ENCODE assay signal across 8 mouse cellular contexts in the genomic region with DNA sequence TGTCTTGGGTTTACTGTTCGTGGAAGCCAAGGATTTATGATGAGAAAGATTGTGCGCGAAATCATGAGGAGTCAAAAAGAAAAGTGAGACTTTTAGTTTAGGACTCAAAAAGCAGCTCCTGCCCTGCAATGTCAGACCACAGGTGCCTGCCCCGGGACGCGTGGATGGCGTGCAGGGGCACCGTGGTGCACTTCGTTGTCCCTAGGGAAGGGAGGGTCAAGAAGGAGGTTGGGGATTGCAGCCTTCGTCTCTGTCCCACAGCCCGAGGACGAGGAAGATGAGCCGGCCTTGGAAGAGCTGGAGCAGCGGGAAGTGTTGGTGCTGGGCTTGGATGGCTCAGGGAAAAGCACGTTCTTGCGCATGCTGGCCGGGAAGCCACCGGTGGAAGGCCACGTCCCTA. TPM values are rescaled to one million over a fixed set of nuclear protein-coding genes. Genes with fewer than 3 reads are reported as not detected.
DNase-seq lines count a peak whose midpoint lies in the region; ATAC-seq and TF ChIP-seq lines count a peak whose summit lies in the region.

No protein-coding gene starts in this region.

- H3K9ac ChIP-seq in liver, adult 2 months (ENCODE audit: low read depth, low read length): peak overlapping the region; percentile 87
- peak overlapping the region; percentile 93 for H3K9ac ChIP-seq in embryonic facial prominence, embryonic 11.5 days (replicated peaks; ENCODE audit: low read length)
- peak overlapping the region; percentile 98 for H3K9ac ChIP-seq in hindbrain, embryonic 13.5 days
- H3K9ac ChIP-seq in midbrain, embryonic 14.5 days (replicated peaks; ENCODE audit: low read length): peak overlapping the region; percentile 82

- no peaks in the 10 kb centered on the region for H3K79me2 ChIP-seq in liver, adult 2 months (ENCODE audit: control insufficient read depth, insufficient read depth, low read length)

- ATAC-seq in embryonic facial prominence, embryonic 11.5 days (replicated peaks; ENCODE audit: insufficient number of reproducible peaks, low FRiP score, low TSS enrichment, low read depth): no peak
- 0 out of 2 replicates have a peak, but pooled peaks have one; percentile 26 for ATAC-seq in hindbrain, embryonic 13.5 days (ENCODE audit: low FRiP score)
- peak; percentile 24; the same call in 1 of the 2 replicates for ATAC-seq in midbrain, embryonic 14.5 days (ENCODE audit: low FRiP score, low TSS enrichment)

- H3K4me1 ChIP-seq in liver, adult 2 months (ENCODE audit: control insufficient read depth, insufficient read depth, low read length): peaks cover 7% of the 10 kb centered on the region
- H3K4me1 ChIP-seq in embryonic facial prominence, embryonic 11.5 days (ENCODE audit: control insufficient read depth, insufficient read depth, low read length): no peaks in the 10 kb centered on the region; the same call in 1 of the 2 replicates
- H3K4me1 ChIP-seq in hindbrain, embryonic 13.5 days (replicated peaks): peaks cover 36% of the 10 kb centered on the region
- H3K4me1 ChIP-seq in midbrain, embryonic 14.5 days (ENCODE audit: control insufficient read depth, insufficient read depth, low read length): peaks cover 14% of the 10 kb centered on the region

- DNase-seq in liver, adult 2 months (ENCODE audit: extremely low read depth, low read depth, low spot score): no peak
- DNase-seq in liver: no peak
- peak; percentile 6 for DNase-seq in embryonic facial prominence, embryonic 11.5 days (ENCODE audit: low spot score)
- DNase-seq in midbrain, embryonic 14.5 days: peak; percentile 30
- no peak for DNase-seq in layer of hippocampus, adult 11-12 months (ENCODE audit: low spot score)
- DNase-seq in thymus, postnatal 25 days: no peak
- no peak for DNase-seq in cerebellum, adult 11-12 months

- no peaks in the 10 kb centered on the region for H3K36me3 ChIP-seq in liver, adult 2 months (ENCODE audit: control insufficient read depth, insufficient read depth, low read length)
- 0 out of 2 replicates have a peak, but pooled peaks cover 2% of the 10 kb centered on the region for H3K36me3 ChIP-seq in embryonic facial prominence, embryonic 11.5 days (replicated peaks; ENCODE audit: control insufficient read depth, insufficient read depth, low read depth, low read length)
- peaks cover 37% of the 10 kb centered on the region for H3K36me3 ChIP-seq in hindbrain, embryonic 13.5 days
- H3K36me3 ChIP-seq in midbrain, embryonic 14.5 days (ENCODE audit: control insufficient read depth, insufficient read depth, low read length): peaks cover 24% of the 10 kb centered on the region

- H3K27me3 ChIP-seq in liver, adult 2 months (ENCODE audit: control insufficient read depth, insufficient read depth, low read length): no peaks in the 10 kb centered on the region
- H3K27me3 ChIP-seq in embryonic facial prominence, embryonic 11.5 days (ENCODE audit: control insufficient read depth, insufficient read depth, low read length): no peaks in the 10 kb centered on the region
- peaks cover 18% of the 10 kb centered on the region for H3K27me3 ChIP-seq in hindbrain, embryonic 13.5 days
- H3K27me3 ChIP-seq in midbrain, embryonic 14.5 days (ENCODE audit: control insufficient read depth, insufficient read depth, low read length): no peaks in the 10 kb centered on the region

- no peak for TF ChIP-seq CTCF in liver, adult 2 months (IDR thresholded peaks at IDR 0.05; ENCODE audit: low read depth, low read length)

- no peak for TF ChIP-seq POLR2A in liver, adult 2 months (IDR thresholded peaks at IDR 0.05; ENCODE audit: extremely low read depth, insufficient read depth, low read length)

- H3K9me3 ChIP-seq in embryonic facial prominence, embryonic 11.5 days (replicated peaks; ENCODE audit: control insufficient read depth, low read length): no peaks in the 10 kb centered on the region
- no peaks in the 10 kb centered on the region for H3K9me3 ChIP-seq in hindbrain, embryonic 13.5 days
- H3K9me3 ChIP-seq in midbrain, embryonic 14.5 days (ENCODE audit: control insufficient read depth, low read length): no peaks in the 10 kb centered on the region

- peak overlapping the region; percentile 80 for H3K4me3 ChIP-seq in liver, adult 2 months (ENCODE audit: insufficient read depth, low read depth, low read length)
- H3K4me3 ChIP-seq in embryonic facial prominence, embryonic 11.5 days (ENCODE audit: low read depth, low read length): peak overlapping the region; percentile 96
- H3K4me3 ChIP-seq in hindbrain, embryonic 13.5 days: peak overlapping the region; percentile 99
- H3K4me3 ChIP-seq in midbrain, embryonic 14.5 days (replicated peaks; ENCODE audit: low read depth, low read length): peak overlapping the region; percentile 98

- peak overlapping the region; percentile 54 for H3K27ac ChIP-seq in liver, adult 2 months (replicated peaks; ENCODE audit: insufficient read depth, low read depth, low read length)
- H3K27ac ChIP-seq in embryonic facial prominence, embryonic 11.5 days (replicated peaks; ENCODE audit: low read depth, low read length): no peak overlapping the region
- H3K27ac ChIP-seq in hindbrain, embryonic 13.5 days: peak overlapping the region; percentile 85
- peak overlapping the region; percentile 57; the same call in 1 of the 2 replicates for H3K27ac ChIP-seq in midbrain, embryonic 14.5 days (replicated peaks; ENCODE audit: low read depth, low read length)

- WGBS in liver, adult 2 months: 8% methylated on average over 19 of the region's 19 CpGs
- 2% methylated on average over 19 of the region's 19 CpGs for WGBS in embryonic facial prominence, embryonic 11.5 days
- 5% methylated on average over 19 of the region's 19 CpGs for WGBS in hindbrain, embryonic 13.5 days
- WGBS in midbrain, embryonic 14.5 days: 4% methylated on average over 19 of the region's 19 CpGs

- peak overlapping the region; percentile 90 for H3K4me2 ChIP-seq in embryonic facial prominence, embryonic 11.5 days (ENCODE audit: low read depth, low read length)
- peak overlapping the region; percentile 97 for H3K4me2 ChIP-seq in hindbrain, embryonic 13.5 days
- H3K4me2 ChIP-seq in midbrain, embryonic 14.5 days (ENCODE audit: low read length): peak overlapping the region; percentile 93

RNA-seq across cellular contexts. Expression of gene Arl10, which starts 0.7 kb away (rescaled TPM):
- 4.2 and 5.6 TPM in 2 replicates for total RNA-seq in liver, adult 2 months (2014; rRNA removed)
- 3.2 and 5.2 TPM in 2 replicates for polyA plus RNA-seq in liver, adult 2 months (2012; rRNA removed)
- 24.9 and 26.0 TPM in 2 replicates for polyA plus RNA-seq in embryonic facial prominence, embryonic 11.5 days (2014; fragmentation: Nextera tagmentation; extraction: Ambion mirVana)
- 76.2 and 77.7 TPM in 2 replicates for polyA plus RNA-seq in hindbrain, embryonic 13.5 days (2015; fragmentation: Nextera tagmentation; extraction: Ambion mirVana)
- 88.1 and 117 TPM in 2 replicates for polyA plus RNA-seq in midbrain, embryonic 14.5 days (2014; fragmentation: Nextera tagmentation; extraction: Ambion mirVana)

RNA-seq across cellular contexts. Expression of gene 4833439L19Rik, which starts 10.3 kb away (rescaled TPM):
- total RNA-seq in liver, adult 2 months (2014; rRNA removed): 24.1 and 24.2 TPM in 2 replicates
- 52.5 and 54.3 TPM in 2 replicates for polyA plus RNA-seq in liver, adult 2 months (2012; rRNA removed)
- 188 and 204 TPM in 2 replicates for polyA plus RNA-seq in embryonic facial prominence, embryonic 11.5 days (2014; fragmentation: Nextera tagmentation; extraction: Ambion mirVana)
- polyA plus RNA-seq in hindbrain, embryonic 13.5 days (2015; fragmentation: Nextera tagmentation; extraction: Ambion mirVana): 239 and 245 TPM in 2 replicates
- 240 and 277 TPM in 2 replicates for polyA plus RNA-seq in midbrain, embryonic 14.5 days (2014; fragmentation: Nextera tagmentation; extraction: Ambion mirVana)

RNA-seq across cellular contexts. Expression of gene Nop16, which starts 14.4 kb away (rescaled TPM):
- total RNA-seq in liver, adult 2 months (2014; rRNA removed): 15.0 and 15.8 TPM in 2 replicates
- polyA plus RNA-seq in liver, adult 2 months (2012; rRNA removed): 9.4 and 11.1 TPM in 2 replicates
- polyA plus RNA-seq in embryonic facial prominence, embryonic 11.5 days (2014; fragmentation: Nextera tagmentation; extraction: Ambion mirVana): 72.5 and 75.1 TPM in 2 replicates
- polyA plus RNA-seq in hindbrain, embryonic 13.5 days (2015; fragmentation: Nextera tagmentation; extraction: Ambion mirVana): 53.0 and 53.1 TPM in 2 replicates
- polyA plus RNA-seq in midbrain, embryonic 14.5 days (2014; fragmentation: Nextera tagmentation; extraction: Ambion mirVana): 36.5 and 44.2 TPM in 2 replicates

RNA-seq across cellular contexts. Expression of gene Higd2a, which starts 14.5 kb away (rescaled TPM):
- total RNA-seq in liver, adult 2 months (2014; rRNA removed): 51.1 and 56.3 TPM in 2 replicates
- polyA plus RNA-seq in liver, adult 2 months (2012; rRNA removed): 98.7 and 133 TPM in 2 replicates
- polyA plus RNA-seq in embryonic facial prominence, embryonic 11.5 days (2014; fragmentation: Nextera tagmentation; extraction: Ambion mirVana): 154 and 168 TPM in 2 replicates
- polyA plus RNA-seq in hindbrain, embryonic 13.5 days (2015; fragmentation: Nextera tagmentation; extraction: Ambion mirVana): 232 and 248 TPM in 2 replicates
- polyA plus RNA-seq in midbrain, embryonic 14.5 days (2014; fragmentation: Nextera tagmentation; extraction: Ambion mirVana): 219 and 273 TPM in 2 replicates

RNA-seq across cellular contexts. Expression of gene Cltb, which starts 35.7 kb away (rescaled TPM):
- total RNA-seq in liver, adult 2 months (2014; rRNA removed): 19.0 and 24.8 TPM in 2 replicates
- polyA plus RNA-seq in liver, adult 2 months (2012; rRNA removed): 45.6 and 51.5 TPM in 2 replicates
- 19.4 and 20.7 TPM in 2 replicates for polyA plus RNA-seq in embryonic facial prominence, embryonic 11.5 days (2014; fragmentation: Nextera tagmentation; extraction: Ambion mirVana)
- 132 and 135 TPM in 2 replicates for polyA plus RNA-seq in hindbrain, embryonic 13.5 days (2015; fragmentation: Nextera tagmentation; extraction: Ambion mirVana)
- 127 and 188 TPM in 2 replicates for polyA plus RNA-seq in midbrain, embryonic 14.5 days (2014; fragmentation: Nextera tagmentation; extraction: Ambion mirVana)

Comparison
In these comparisons a context has a peak if more than half of its experiments do, and no peak if none do; other contexts are left out.
1. DNase-seq: peak in embryonic facial prominence, embryonic 11.5 days (single experiment) and midbrain, embryonic 14.5 days (single experiment); none in liver, adult 2 months (single experiment), liver (single experiment), layer of hippocampus, adult 11-12 months (single experiment), thymus, postnatal 25 days (single experiment) and cerebellum, adult 11-12 months (single experiment).
2. Peak in every context shown above with its lines, with median percentiles within 50 percentile points of each other: H3K4me3 ChIP-seq, H3K9ac ChIP-seq and H3K4me2 ChIP-seq.